Mouse (Mus musculus) adrenal gland, adult 8-10 months (tissue): ENCODE data around the gene Zfp184. TPM values are rescaled to one million over a fixed set of nuclear protein-coding genes. Genes with fewer than 3 reads are reported as not detected.

Experiments
- DNase-seq: peaks from one replicate; pipeline ENCODE4 v3.0.0; 2022
- total RNA-seq, 4 experiments: library from RNA; stranded (reverse); gene quantifications; 2 replicates each; pipeline ENCODE4 v1.2.4; 2022

Gene Zfp184
- total RNA-seq, 4 experiments from 2014 or later: 1.5 to 6.2 (median 3.6) TPM

- no peak for DNase-seq
These were observed 47.7 kb downstream of the Zfp184 start for GRCm38 (mm10) chr13:21992550-21992949.

GRCm38 (mm10) chr13:21993957-21994738, 49.3 kb downstream of the Zfp184 start:
- DNase-seq: no peak

- DNase-seq: no peak
These were observed 50.0 kb downstream of the Zfp184 start for GRCm38 (mm10) chr13:21994896-21995295.

- DNase-seq: no peak
These were observed 50.5 kb downstream of the Zfp184 start for GRCm38 (mm10) chr13:21995331-21995914.

DNA sequence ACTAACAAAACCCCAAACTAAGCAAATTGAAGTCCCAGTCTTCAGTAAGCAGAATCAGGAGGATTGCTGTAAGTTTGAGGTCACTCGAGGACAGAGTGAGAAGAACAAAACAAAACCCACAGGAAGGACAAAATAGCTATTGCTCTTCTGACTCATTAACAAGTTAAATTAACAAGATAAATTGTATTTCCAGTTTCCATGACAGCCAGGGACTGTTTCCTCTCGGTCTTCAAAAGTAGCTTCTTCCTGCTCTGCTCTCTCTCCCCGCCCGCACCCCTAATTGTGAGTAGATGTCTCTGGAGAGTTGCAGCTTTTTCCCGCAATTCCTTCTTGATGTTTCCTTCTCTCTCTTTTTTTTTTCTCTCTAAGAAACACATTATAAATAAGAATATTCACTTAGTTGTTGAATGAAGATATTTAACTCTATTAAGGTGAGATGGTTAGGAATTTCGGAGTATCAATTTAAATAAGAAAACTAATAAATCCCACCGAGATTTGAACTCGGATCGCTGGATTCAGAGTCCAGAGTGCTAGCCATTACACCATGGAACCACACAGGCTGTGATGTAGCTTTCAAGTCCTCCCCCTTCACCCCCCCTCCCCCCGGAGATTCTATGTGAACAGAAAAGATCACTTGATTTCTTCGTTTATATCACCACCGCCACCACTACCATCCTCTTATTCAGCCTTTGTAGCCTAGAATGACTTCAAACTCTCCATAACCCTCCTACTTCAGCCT, 51.4 kb downstream of the Zfp184 start:
- DNase-seq: no peak

DNA sequence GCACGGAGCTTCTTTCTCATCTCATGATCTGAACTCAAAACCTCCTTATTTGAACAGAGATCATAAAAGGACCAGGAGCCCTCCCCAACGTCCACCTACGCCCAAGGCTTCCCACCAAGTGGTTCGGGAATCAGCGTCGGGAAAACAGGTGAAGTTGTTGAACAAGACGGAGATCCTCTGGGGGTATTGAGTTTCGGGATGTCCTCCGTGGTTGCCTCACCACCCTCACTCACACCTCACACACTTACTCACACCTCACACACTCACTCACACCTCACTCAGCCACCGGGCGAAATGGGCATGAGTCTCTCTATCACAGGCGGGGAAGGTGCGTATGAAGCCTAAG, 51.9 kb downstream of the Zfp184 start:
- DNase-seq: no peak

DNA sequence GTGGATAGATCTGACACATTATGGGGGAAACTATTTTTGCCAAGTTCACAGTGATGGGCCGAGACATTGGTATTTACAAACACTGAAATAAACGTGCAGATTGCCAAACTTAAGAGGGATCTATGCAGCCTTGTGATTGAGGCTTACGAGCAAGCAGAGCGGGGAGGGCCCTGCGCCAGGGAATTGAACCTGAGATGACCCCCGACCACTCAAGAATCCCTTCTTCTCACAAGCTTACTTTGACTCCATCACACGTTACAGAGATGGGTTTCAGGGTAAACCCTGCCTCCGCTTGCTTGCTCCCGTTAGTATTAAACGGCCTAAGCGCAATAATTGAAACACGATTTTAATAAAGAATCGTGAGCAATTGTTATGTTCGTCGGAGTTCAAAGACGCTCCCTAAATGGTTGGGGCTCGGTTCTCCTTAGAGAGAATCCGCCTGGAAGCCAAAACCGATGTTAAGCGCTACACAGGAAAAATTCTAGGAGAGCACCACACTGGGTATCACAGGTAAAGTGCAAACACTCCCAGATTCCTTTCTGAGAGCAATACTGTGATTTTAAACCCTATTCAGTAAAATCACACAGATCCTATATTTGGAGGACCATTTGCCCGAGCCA, 52.4 kb downstream of the Zfp184 start:
- DNase-seq: no peak

DNA sequence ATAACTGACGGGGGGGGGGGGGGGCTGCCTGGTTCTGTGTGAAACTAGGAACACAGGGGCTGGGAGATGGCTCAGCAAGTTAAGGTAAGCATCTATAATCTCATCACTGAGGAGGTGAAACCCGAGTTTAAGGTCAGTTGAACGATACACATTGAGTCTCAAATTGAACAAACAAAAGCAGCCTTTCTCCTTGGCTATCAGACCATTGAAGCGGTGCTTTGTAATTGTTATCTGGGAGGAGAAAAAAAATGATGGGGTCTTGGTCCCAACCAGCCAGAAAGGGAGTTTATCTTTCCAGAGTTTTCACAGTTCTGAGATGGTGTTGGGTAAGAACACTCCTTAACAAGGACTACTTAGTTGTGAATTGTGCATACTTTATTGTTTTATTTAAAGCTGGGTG, 52.9 kb downstream of the Zfp184 start:
- no peak for DNase-seq

DNA sequence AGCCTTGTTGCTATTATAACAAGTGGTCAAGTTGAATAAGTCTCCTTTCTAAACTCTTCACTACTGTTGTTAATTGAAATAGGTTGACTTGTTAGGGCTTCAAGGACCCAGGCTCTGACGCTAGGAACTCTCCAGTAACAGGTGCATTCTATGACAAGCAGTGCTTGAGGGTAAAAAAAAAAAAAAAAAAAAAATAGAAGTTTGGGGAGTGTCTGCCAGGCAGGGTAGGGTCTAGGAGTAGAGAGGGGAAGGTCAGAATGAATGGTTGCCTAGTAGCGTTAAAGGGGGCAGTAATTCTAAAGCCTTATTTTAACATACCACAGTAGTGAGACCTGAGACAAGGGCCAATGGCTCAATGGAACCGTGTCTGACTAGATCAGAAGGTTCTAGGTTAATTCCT, 53.5 kb downstream of the Zfp184 start:
- no peak for DNase-seq

DNA sequence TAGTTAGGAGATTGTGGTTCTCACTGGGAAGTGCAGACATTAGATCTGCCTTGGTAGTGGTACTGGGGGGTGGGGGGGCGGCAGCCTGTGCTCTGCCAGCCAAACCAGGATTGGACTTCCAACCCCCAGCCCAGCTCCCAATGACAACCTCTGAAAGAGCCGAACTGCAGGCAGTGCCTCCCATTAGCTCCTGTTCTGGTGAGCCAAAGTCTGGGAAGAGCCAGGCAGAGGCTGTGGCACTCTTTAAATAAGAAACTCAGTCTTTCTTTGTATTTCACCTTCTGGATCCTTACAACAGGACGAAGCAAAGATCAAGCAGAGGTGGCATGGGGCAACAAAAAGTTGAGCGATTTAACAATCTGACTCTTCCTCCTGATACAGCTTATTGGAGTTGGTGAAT, 54.3 kb downstream of the Zfp184 start:
- no peak for DNase-seq

DNA sequence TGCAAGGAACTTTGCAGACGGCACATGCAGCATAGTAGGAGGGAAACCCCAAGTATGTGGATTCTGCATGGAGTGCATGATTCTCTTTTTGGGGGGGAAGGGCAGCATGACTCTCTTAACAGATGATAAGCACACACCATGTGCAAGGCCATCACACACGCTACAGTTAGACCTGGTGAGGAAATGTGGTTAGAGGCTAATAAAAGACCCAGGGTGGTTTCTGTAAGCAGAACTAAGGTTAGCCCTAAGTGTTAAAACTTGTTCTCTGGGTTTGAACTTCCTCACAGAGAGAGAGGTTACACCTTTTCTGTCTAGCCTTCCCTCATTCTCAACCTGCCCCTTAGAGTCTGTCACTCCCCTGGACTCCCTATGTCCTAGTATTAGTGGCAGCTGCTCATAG, 56.5 kb downstream of the Zfp184 start:
- no peak for DNase-seq

- no peak for DNase-seq
These were observed 56.9 kb downstream of the Zfp184 start for GRCm38 (mm10) chr13:22001823-22002222.

GRCm38 (mm10) chr13:22005605-22006333, 60.9 kb downstream of the Zfp184 start:
- no peak for DNase-seq

GRCm38 (mm10) chr13:22006334-22007120, 61.6 kb downstream of the Zfp184 start:
- no peak for DNase-seq

DNA sequence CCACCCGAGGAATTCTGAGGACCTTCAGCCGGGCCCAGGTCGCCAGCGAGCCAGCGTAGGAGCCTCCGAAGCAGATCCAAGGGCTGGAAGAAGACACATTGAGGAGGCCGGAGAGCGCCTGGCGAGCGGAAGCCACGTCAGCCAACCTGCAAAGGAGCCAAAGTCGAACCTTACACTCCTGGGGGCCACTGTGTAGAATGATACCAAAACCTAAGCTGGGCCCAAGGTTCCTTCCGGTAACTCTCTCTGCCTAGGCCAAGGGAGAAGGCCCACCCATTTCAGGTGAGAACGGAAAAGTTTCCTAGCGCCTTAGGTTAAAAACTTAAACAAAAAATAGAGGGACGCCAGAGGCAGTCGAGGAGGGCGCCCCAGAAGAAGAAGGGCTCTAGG, 62.2 kb downstream of the Zfp184 start:
- no peak for DNase-seq

- no peak for DNase-seq
These were observed 63.0 kb downstream of the Zfp184 start for GRCm38 (mm10) chr13:22007872-22008271.

DNA sequence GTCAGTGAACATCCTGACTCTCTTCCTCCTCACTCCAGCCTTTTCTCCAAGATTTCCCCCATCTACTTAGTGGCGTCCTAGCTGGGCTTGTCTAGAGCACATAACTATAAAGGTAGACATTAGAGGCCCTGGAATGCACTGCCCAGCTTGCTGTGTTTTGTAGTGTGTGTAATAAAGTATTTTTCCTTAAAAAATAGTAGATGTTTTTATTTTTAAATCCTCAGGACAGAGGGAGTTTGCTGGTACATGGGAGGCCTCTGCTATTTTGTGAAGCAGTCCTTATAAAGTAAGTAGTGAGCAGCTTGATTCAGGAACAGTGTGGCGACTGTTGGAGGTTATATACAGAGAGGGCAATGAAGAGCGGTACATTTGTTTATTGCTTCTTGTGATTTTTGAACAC, 63.8 kb downstream of the Zfp184 start:
- DNase-seq: no peak

DNA sequence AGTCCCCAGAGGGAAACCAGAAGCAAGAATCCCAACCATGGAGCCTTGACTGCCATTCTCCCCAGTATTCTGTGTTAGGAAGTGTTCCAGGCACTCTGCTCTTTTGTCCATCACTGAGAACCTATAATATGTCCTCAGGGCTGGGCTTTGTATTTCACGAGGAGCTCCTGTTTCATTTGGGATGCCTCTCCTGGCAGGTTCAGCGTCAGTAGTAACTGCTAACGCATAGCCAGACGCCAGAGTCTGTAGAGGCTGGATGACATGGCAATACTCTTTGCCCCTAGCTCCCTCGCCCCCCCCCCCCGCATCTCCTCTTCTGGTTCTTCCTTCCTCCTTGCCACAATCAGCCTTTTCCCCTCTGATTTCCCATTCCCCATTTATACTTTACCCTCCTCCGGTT, 64.7 kb downstream of the Zfp184 start, which contains the start of gene Prss16:
Prss16 (minus strand) TSS at position 101 of the 400 bp plus-strand sequence.
- DNase-seq: no peak
